Mouse (Mus musculus) heart, postnatal 0 days (tissue): ENCODE measurements around the gene Ptpru.

ENCODE experiments used
- CTCF ChIP-seq: IDR thresholded peaks from 2 replicates; pipeline ENCODE4 v1.5.1; 2016; ENCODE audit warnings: antibody characterized with exemption, control low read depth, low read depth
- EP300 ChIP-seq: IDR thresholded peaks from 2 replicates; pipeline ENCODE4 v1.6.1; 2016; ENCODE audit warnings: antibody characterized with exemption, low read depth

DNA sequence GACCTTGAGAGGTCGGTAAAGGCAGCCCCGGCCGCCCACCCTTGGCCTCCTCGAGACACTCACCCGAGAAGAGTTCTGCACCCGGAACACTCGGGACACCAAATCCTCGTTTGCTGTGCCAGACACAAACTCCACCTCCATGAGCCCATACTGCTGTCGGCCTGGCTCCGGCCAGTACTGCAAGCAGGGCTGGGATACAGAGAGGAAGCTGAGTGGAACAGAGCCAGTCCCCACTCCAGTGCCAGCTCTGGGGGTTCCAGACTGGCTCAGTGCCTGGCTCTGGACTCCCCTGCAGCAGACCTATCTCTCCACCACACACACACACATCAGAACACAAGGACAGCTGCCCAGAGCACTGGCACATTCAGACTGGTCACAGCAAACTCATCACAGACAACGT, 66.7 kb downstream of the Ptpru start:
- TF ChIP-seq CTCF (no peak), EP300 (no peak)
